Mouse (Mus musculus) hindbrain, embryonic 11.5 days (tissue): ENCODE results near the gene Gfi1b. TPM values are rescaled to one million over a fixed set of nuclear protein-coding genes. Genes with fewer than 3 reads are reported as not detected.

Source experiments
- ATAC-seq: fragments of 200-750 bp; cut with Nextera tagmentation; 2 replicates; pipeline ENCODE4 v1.8.0; 2017; ENCODE audit warnings: mild to moderate bottlenecking, moderate TSS enrichment, moderate library complexity; ENCODE audit not compliant: low FRiP score
- DNase-seq: peaks from one replicate; pipeline ENCODE4 v3.0.0-alpha.2; 2015; ENCODE audit warnings: low spot score
- H3K27ac ChIP-seq: fragments of 300-500 bp; sonication (generic); 2 replicates; pipeline ENCODE4 v1.5.1; 2014; ENCODE audit warnings: mild to moderate bottlenecking, low read depth, low read length
- H3K27me3 ChIP-seq: fragments of 300-500 bp; sonication (generic); 2 replicates; pipeline ENCODE4 v1.6.1; 2014; ENCODE audit warnings: mild to moderate bottlenecking, low read length, moderate library complexity, mixed read lengths; ENCODE audit not compliant: control insufficient read depth, insufficient read depth
- H3K36me3 ChIP-seq: fragments of 300-500 bp; sonication (generic); 2 replicates; pipeline ENCODE4 v1.6.1; 2014; ENCODE audit warnings: mild to moderate bottlenecking, low read length, moderate library complexity, mixed read lengths; ENCODE audit not compliant: control insufficient read depth, insufficient read depth
- H3K4me1 ChIP-seq: fragments of 300-500 bp; sonication (generic); replicated peaks from 2 replicates; pipeline ENCODE4 v1.6.1; 2014; ENCODE audit warnings: low read length, mixed read lengths; ENCODE audit not compliant: control insufficient read depth, insufficient read depth
- H3K4me2 ChIP-seq: fragments of 300-500 bp; sonication (generic); replicated peaks from 2 replicates; pipeline ENCODE4 v1.6.1; 2014; ENCODE audit warnings: mild to moderate bottlenecking, low read depth, low read length
- H3K4me3 ChIP-seq: fragments of 300-500 bp; sonication (generic); 2 replicates; pipeline ENCODE4 v1.5.1; 2014; ENCODE audit warnings: low read depth, low read length
- H3K9ac ChIP-seq: fragments of 300-500 bp; sonication (generic); 2 replicates; pipeline ENCODE4 v1.6.1; 2014; ENCODE audit warnings: low read depth, low read length
- H3K9me3 ChIP-seq: fragments of 300-500 bp; sonication (generic); 2 replicates; pipeline ENCODE4 v1.6.1; 2016; ENCODE audit warnings: low read length; ENCODE audit not compliant: control insufficient read depth
- WGBS: fragments of 180-500 bp; shearing (Covaris S2); extraction: QIAGEN DNeasy Blood & Tissue Kit; methylation state at CpG from one replicate; pipeline ENCODE4 v1.1.7; 2014; 5-methylcytosine and 5-hydroxymethylcytosine counted together
- polyA plus RNA-seq: library from polyadenylated mRNA; unstranded; fragments of >200 nt; fragmentation: Nextera tagmentation; extraction: Ambion mirVana; gene quantifications from 2 replicates; pipeline ENCODE4 v1.2.1, GENCODE M21; 2014

Gfi1b gene
- polyA plus RNA-seq, 1 experiment from 2014 or later = 3.1 TPM

DNA sequence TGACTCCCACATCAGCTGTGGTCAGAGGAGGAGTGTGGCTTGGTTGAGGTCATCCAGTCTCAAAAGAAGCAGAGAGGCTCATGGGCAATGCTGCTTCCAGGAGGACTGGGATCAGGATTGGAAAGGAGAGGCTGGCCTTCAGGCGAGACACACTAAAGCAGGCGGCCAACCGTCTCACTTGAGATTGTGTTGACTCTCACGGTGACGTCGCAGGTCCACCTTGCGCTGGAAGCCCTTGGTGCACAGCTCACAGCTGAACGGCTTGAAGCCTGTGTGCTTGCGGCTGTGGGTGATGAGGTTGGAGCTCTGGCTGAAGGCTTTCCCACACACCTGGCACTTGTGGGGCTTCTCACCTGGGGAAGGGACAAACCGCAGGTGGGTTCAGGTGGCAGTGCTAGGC, 11.9 kb downstream of the Gfi1b start:
- Histone ChIP-seq H3K9me3 (no peaks in the 10 kb centered on the region), H3K36me3 (no peaks in the 10 kb centered on the region), H3K27me3 (no peaks in the 10 kb centered on the region; the same call in 1 of the 2 replicates), H3K4me1 (no peaks in the 10 kb centered on the region), H3K4me2 (no peak overlapping the region), H3K4me3 (no peak overlapping the region), H3K27ac (no peak overlapping the region), H3K9ac (no peak overlapping the region)
- WGBS = 88% methylated on average over 10 of the region's 10 CpGs
- DNase-seq (no peak), ATAC-seq (no peak)

DNA sequence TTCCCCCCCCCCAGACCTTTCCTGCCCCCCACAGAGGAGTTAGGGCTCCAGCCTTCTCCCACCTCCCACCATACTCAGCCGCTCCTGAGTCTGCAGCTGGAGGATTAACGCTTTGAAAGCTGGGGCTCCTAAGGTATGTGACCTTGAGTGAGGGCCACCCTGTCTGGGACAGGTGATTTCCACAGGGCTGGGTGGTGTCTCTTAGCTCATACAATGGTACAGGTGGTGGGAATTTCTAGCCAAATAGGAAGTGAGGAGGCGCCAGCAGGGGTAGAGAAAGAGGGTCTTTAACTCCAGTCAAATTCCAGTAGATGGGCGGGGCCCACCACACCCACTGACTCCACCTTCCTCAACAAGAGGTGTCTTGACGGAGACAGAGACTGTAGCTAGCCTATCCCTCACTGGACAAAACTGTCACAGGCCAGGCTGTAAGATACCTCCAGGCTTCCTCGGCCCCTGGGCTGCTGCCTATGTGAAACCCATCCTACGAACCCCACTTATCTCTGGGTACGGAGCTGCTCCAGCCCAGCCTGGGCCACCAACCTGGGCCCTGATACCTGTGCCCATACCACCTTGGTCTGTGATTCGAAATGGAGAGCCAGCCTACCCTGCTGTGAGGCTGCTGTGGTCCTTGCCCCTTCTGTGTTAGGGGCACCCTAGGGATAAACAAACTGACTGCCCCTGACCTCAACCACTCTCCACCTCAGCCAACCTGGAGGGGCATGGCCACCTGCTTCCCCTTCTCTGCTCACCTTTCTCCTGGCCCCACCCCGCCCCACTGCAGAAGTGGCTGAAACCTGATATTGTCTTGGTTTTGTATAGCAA, 14.2 kb downstream of the Gfi1b start:
- Histone ChIP-seq H3K27me3 (no peaks in the 10 kb centered on the region; the same call in 1 of the 2 replicates), H3K9me3 (no peaks in the 10 kb centered on the region), H3K36me3 (no peaks in the 10 kb centered on the region), H3K9ac (no peak overlapping the region), H3K4me1 (no peaks in the 10 kb centered on the region), H3K4me3 (no peak overlapping the region), H3K27ac (no peak overlapping the region), H3K4me2 (no peak overlapping the region)
- ATAC-seq (no peak), DNase-seq (no peak)
- 48% methylated on average over 10 of the region's 10 CpGs for WGBS

DNA sequence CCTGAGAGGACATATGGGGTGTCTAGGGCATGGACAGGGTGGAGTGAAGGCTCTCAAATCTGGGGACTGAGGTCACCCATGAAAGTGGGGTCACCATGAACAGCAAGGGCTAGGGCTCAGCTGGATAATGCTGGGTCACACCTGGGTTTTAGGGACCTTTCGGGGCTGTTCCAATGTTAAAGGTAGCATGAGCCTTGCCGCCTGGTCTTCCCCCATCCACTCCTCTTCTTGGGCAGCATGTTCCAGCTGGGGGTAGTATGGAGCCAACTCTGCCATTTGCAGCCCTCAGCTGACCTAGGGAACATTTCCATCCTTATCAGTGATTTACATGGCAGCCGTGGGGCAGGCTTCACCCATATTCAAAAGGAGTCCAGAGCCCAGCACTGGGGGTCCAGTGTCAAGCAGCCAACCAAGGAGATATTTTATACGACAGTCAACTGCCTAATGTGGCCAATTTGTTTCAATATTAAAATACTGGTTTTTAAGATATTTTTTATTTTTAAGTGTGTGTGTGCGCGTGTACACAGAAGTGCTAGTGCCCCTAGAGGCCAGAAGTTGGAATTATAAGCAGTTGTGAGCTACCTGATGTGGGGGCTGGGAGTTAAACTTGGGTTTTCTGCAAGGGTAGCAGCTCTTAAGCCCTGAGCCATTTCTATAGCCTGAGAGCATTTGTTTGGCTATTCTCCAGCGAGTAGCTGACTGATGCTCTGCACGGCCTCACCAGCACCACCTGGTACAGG, 15.0 kb downstream of the Gfi1b start:
- Histone ChIP-seq H3K4me2 (no peak overlapping the region), H3K9ac (no peak overlapping the region), H3K36me3 (no peaks in the 10 kb centered on the region), H3K4me3 (no peak overlapping the region), H3K9me3 (no peaks in the 10 kb centered on the region), H3K27me3 (no peaks in the 10 kb centered on the region; the same call in 1 of the 2 replicates), H3K27ac (no peak overlapping the region), H3K4me1 (no peaks in the 10 kb centered on the region)
- WGBS = 65% methylated on average over 8 of the region's 8 CpGs
- ATAC-seq = no peak
- peak; percentile 28 for DNase-seq

DNA sequence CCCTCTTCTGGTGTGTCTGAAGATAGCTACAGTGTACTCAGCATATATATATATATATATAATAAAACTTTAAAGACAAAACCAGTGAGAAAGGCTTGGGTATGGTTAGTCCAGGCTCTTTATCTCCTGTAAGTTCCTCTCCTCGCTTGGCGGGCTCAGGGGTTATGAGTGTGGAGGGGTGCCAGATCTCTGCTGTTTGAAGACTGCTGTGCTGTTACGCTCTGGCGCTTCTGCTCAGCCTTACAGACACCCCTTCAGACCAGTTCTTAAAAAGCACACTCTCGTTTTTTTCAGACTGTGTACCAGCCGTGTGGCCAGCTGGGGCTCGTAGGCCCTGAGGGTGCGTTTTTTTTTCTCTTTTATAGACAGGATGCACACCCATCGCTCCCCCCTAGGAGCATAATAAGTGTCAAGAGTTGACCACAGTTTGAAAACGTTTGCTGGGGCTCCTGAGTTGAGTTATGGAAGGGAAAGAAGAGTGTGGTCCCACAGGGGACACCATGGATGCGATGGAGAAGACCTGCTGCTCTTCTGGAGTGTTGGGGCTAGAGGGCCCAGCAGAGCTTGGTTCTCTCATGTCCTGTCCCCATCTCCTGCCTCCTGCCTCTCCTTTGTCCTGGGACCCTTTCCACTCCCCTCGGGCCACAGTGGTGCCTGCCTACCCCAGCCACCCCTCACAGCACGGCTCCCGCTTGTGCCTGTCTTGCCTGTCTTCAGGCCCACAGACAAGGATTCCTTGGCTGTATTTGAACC, 15.8 kb downstream of the Gfi1b start:
- H3K27me3 ChIP-seq = no peaks in the 10 kb centered on the region; the same call in 1 of the 2 replicates
- H3K4me3 ChIP-seq = no peak overlapping the region
- H3K4me1 ChIP-seq = no peaks in the 10 kb centered on the region
- no peaks in the 10 kb centered on the region for H3K36me3 ChIP-seq
- no peak overlapping the region for H3K27ac ChIP-seq
- no peak overlapping the region for H3K9ac ChIP-seq
- ATAC-seq (no peak), DNase-seq (no peak)
- H3K9me3 ChIP-seq = no peaks in the 10 kb centered on the region
- H3K4me2 ChIP-seq = no peak overlapping the region
- WGBS = 77% methylated on average over 14 of the region's 14 CpGs

DNA sequence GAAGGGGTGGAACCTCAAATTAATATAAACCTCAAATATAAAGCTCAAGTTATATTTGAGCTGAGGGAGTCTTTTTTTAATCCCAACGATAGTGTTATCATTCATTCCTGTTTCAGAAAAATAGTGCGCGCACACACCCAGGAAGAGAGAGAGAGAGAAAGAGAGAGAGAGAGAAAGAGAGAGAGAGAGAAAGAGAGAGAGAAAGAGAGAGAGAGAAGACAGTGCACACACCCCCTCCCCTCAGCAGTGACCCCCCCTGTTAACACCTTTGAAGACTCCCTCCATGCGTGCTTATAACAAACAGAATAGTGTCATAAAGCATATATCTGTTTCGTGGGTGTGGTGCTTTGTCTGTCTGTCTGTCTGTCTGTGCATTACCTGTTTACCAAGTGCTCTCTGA, 18.2 kb downstream of the Gfi1b start:
- Histone ChIP-seq H3K27ac (no peak overlapping the region), H3K9me3 (no peaks in the 10 kb centered on the region), H3K4me3 (no peak overlapping the region), H3K4me1 (no peaks in the 10 kb centered on the region), H3K9ac (no peak overlapping the region), H3K27me3 (no peaks in the 10 kb centered on the region; the same call in 1 of the 2 replicates), H3K4me2 (no peak overlapping the region), H3K36me3 (no peaks in the 10 kb centered on the region)
- ATAC-seq = no peak
- 94% methylated on average over 5 of the region's 5 CpGs for WGBS
- no peak for DNase-seq

DNA sequence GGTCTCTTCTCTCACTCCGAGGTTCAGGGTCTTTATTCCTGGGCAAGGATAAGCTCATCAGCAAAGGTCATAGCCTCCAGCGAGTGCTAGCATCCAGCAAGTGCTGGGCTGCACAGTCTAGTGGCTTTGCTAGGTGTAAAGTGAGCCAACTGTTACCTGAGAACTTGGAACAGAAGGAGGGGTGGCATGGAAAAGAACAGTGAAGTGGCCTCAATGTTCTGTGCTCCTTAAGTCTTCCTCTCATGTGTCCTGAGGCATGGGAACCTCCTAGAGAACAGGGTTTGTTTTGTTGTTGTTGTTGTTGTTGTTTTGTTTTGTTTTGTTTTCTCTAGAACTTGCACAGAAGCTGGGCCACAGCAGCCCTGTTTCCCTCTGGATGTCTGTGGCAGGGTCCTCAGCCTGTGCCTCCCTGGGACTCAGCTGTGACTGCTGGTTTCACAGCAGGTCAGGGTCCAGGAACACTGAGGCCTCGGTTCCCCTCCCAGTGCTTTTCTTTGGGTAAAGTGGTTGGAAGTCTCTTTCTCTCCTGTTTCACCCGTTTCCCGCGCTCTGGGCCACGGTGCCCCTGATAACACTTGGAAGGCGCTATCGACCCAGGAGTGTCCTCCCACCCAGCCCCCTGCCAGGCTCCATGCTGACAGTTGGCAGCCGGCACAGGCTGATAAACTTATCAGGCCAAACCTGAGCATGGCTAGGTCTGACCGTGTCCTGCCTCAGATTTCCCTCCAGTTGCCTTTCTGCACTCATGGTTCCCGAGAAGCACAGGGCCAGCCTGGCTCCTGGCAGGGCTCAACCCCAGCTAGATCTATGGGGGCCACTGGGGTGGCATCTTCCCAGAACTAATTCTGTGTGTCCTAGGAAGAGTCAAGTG, 19.8 kb downstream of the Gfi1b start:
- Histone ChIP-seq H3K4me1 (no peaks in the 10 kb centered on the region), H3K9ac (no peak overlapping the region), H3K4me3 (no peak overlapping the region), H3K4me2 (no peak overlapping the region), H3K9me3 (no peaks in the 10 kb centered on the region), H3K27me3 (no peaks in the 10 kb centered on the region), H3K36me3 (no peaks in the 10 kb centered on the region), H3K27ac (no peak overlapping the region)
- WGBS = 59% methylated on average over 12 of the region's 12 CpGs
- ATAC-seq = no peak
- no peak for DNase-seq

DNA sequence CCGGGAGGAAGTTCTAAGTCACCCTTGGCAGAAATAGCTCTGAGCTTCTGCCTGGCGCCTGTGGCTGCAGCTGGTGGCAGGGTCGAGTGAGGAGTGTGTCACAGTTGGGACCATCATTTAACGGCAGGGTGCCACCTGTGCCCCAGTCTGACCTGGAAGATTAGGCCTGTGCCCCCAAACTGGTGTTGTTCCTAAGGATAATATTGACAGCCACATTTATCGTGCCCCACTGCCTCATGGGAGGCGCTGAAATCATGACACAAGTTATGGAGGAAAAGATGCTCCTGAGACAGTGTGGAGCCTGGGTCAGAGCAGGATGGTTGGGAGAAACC, 22.2 kb downstream of the Gfi1b start:
- Histone ChIP-seq H3K9me3 (no peaks in the 10 kb centered on the region), H3K9ac (no peak overlapping the region), H3K27ac (no peak overlapping the region), H3K36me3 (no peaks in the 10 kb centered on the region), H3K4me3 (no peak overlapping the region), H3K27me3 (no peaks in the 10 kb centered on the region), H3K4me1 (no peaks in the 10 kb centered on the region), H3K4me2 (no peak overlapping the region)
- 71% methylated on average over 6 of the region's 6 CpGs for WGBS
- no peak for ATAC-seq
- DNase-seq = no peak
